Mouse (Mus musculus): ENCODE results near the gene Clta. TPM values are rescaled to one million over a fixed set of nuclear protein-coding genes. Genes with fewer than 3 reads are reported as not detected.

The Clta gene
- polyA plus RNA-seq, 1 experiment: 168 TPM

DNA sequence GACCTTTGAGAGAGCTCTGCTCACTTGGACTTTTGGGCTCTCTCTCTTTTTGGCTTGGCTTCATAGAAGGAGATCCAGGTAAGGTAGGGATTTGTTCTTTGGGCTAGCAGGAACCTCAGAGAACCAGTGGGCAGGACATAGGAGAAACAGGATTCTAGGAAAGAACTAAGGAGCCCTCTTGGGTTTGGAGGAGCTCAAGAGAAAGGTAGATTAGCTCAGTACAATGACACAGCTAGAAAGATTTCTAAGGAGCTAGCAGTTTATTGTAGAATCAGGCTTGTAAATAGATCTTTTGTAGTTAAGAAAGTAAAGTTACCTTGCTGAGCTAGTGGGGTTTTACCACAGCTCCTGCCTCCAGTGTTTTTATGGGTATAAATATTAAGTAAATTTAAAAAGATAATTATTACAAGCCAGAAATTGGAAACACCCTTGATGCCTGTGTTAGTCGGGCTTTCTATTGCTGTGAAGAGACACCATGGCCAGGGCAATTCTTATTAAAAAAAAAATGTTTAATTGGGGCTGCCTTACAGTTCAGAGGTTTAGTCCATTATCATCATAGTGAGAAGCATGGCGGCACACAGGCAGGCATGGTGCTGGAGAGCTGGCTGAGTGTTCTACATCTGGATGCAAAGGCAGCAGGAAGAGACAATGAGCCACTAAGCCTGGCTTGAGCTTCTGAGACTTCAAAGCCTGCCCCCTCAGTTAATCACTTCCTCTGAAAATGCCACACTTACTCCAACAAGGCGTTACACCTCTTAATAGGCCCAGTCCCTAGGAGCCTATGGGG is 564 bp downstream of the Clta start:
- Histone ChIP-seq H3K27ac (ENCODE audit: control insufficient read depth, insufficient read depth, low read depth, low read length, poor library complexity) (peak overlapping the region; percentile 92), H3K4me1 (ENCODE audit: control insufficient read depth, insufficient read depth, low read length) (no peaks in the 10 kb centered on the region), H3K4me3 (replicated peaks; ENCODE audit: control insufficient read depth, low read depth, low read length) (peak overlapping the region; percentile 76)
- WGBS: 67% methylated on average over 3 of the region's 3 CpGs
- TF ChIP-seq CTCF (IDR thresholded peaks at IDR 0.05; ENCODE audit: control insufficient read depth, insufficient read depth, low read length) (no peak), POLR2A (IDR thresholded peaks at IDR 0.05; ENCODE audit: borderline replicate concordance, control insufficient read depth, low read depth, low read length) (no peak)

DNA sequence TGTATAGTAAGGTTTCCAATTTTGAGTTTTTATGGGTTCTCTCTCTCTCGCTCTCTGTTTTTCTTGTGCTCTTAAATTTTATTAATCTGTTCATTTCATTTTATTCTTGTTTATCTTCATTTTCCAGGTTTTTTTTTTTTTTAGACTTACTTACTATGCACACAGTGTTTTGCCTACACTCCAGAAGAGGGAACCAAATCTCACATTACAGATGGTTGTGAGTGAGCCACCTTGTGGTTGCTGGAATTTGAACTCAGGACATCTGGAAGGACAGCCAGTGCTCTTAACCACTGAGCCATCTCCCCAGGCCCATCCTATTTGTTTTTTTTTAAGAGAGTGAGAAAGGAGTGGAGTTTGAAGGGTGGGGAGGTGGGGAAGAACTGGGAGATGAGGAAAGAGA is 5.9 kb downstream of the Clta start:
- Histone ChIP-seq H3K27ac (ENCODE audit: control insufficient read depth, insufficient read depth, low read depth, low read length, poor library complexity) (no peak overlapping the region), H3K4me3 (replicated peaks; ENCODE audit: control insufficient read depth, low read depth, low read length) (no peak overlapping the region), H3K4me1 (ENCODE audit: control insufficient read depth, insufficient read depth, low read length) (peaks cover 1% of the 10 kb centered on the region; the same call in 1 of the 2 replicates)
- WGBS: 94% methylated on average over 1 of the region's 1 CpGs
- TF ChIP-seq POLR2A (IDR thresholded peaks at IDR 0.05; ENCODE audit: borderline replicate concordance, control insufficient read depth, low read depth, low read length) (no peak), CTCF (IDR thresholded peaks at IDR 0.05; ENCODE audit: control insufficient read depth, insufficient read depth, low read length) (no peak)

DNA sequence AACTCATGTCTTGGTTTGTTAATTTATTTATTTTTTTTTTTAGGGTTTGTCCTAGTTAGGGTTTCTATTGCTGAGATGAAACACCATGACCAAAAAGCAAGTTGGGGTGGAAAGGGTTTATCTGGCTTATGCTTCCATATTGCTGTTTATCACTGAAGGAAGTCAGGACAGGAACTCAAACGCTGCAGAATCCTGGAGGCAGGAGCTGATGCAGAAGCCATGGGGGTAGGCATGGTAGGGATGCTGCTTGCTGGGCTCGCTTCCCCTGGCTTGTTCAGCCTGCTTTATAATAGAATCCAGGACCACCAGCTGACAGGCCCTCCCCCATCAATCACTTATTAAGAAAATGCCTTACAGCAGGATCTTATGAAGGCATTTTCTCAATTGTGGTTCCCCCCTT is 6.6 kb downstream of the Clta start:
- TF ChIP-seq CTCF (IDR thresholded peaks at IDR 0.05; ENCODE audit: control insufficient read depth, insufficient read depth, low read length): no peak
- TF ChIP-seq POLR2A (IDR thresholded peaks at IDR 0.05; ENCODE audit: borderline replicate concordance, control insufficient read depth, low read depth, low read length): no peak
- 41% methylated on average over 2 of the region's 2 CpGs for WGBS
- H3K4me1 ChIP-seq (ENCODE audit: control insufficient read depth, insufficient read depth, low read length): peaks cover 3% of the 10 kb centered on the region; the same call in 1 of the 2 replicates
- no peak overlapping the region for H3K4me3 ChIP-seq (replicated peaks; ENCODE audit: control insufficient read depth, low read depth, low read length)
- H3K27ac ChIP-seq (ENCODE audit: control insufficient read depth, insufficient read depth, low read depth, low read length, poor library complexity): no peak overlapping the region

DNA sequence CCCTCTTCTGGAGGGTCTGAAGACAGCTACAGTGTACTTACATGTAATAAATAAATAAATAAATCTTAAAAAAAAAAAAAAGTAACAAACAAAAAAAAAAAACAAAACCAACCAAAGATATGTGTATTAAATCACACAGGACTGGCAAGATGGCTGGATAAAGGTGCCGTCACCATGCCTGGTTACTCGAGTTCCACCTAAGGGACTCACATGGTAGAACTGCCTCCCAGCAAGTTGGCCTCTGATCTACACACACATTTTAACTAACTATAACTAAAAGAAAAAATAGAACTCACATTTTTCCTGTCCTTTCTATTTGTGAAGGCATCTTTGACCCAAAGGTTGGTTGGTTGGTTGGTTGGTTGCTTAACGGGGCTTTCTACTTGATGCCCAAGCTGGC is 7.5 kb downstream of the Clta start:
- TF ChIP-seq POLR2A (IDR thresholded peaks at IDR 0.05; ENCODE audit: borderline replicate concordance, control insufficient read depth, low read depth, low read length) (no peak), CTCF (IDR thresholded peaks at IDR 0.05; ENCODE audit: control insufficient read depth, insufficient read depth, low read length) (no peak)
- Histone ChIP-seq H3K27ac (ENCODE audit: control insufficient read depth, insufficient read depth, low read depth, low read length, poor library complexity) (no peak overlapping the region), H3K4me1 (ENCODE audit: control insufficient read depth, insufficient read depth, low read length) (peaks cover 3% of the 10 kb centered on the region; the same call in 1 of the 2 replicates), H3K4me3 (replicated peaks; ENCODE audit: control insufficient read depth, low read depth, low read length) (peak overlapping the region; percentile 36)
- 74% methylated on average over 3 of the region's 3 CpGs for WGBS

DNA sequence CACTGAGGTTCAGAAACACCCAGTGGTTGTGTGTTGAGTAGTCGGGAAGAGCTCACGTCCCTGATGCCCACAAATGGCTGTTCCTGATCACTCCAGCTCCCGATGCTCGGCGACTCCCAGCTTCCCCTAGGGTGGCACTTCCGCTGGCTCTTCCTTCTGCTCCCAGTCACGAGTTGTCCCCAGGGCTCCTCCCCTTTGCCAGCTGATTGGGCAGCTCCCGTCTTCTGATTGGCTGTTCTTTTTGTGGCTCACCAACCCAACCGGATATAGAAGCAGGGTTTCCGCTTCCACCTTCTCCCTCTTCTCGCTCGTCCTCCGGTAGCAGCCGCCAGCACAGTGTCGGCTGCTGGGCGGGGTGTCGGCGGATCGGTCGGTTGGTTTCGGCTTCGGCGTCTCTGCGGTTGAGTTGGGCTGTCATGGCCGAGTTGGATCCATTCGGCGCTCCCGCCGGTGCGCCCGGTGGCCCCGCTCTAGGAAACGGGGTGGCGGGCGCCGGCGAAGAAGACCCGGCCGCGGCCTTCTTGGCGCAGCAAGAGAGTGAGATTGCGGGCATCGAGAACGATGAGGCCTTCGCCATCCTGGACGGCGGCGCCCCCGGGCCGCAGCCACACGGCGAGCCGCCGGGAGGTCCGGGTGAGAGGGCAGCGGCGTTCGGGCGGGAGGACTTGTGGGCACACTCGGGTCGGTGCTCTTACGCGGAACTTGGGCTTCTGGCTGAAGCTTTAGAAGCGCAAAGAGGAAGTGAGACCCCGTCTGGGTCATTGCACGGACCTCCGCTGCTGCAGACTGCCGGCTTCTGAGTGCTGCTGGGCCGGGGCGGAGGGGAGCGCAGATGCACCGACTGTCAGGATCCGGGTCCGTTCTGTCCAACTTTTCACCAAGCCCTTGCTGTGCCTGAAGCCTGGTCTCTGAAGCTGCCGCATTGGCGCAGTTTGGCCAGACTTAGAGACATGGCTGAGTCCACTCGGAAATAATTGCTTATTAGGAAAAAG is 8.4 kb downstream of the Clta start:
- Histone ChIP-seq H3K27ac (ENCODE audit: control insufficient read depth, insufficient read depth, low read depth, low read length, poor library complexity) (peak overlapping the region; percentile 95), H3K4me1 (ENCODE audit: control insufficient read depth, insufficient read depth, low read length) (peaks cover 3% of the 10 kb centered on the region; the same call in 1 of the 2 replicates), H3K4me3 (replicated peaks; ENCODE audit: control insufficient read depth, low read depth, low read length) (peak overlapping the region; percentile 92)
- under 1% methylated on average over 77 of the region's 77 CpGs for WGBS
- peak; percentile 87 for TF ChIP-seq POLR2A (IDR thresholded peaks at IDR 0.05; ENCODE audit: borderline replicate concordance, control insufficient read depth, low read depth, low read length)
- TF ChIP-seq CTCF (IDR thresholded peaks at IDR 0.05; ENCODE audit: control insufficient read depth, insufficient read depth, low read length): no peak

DNA sequence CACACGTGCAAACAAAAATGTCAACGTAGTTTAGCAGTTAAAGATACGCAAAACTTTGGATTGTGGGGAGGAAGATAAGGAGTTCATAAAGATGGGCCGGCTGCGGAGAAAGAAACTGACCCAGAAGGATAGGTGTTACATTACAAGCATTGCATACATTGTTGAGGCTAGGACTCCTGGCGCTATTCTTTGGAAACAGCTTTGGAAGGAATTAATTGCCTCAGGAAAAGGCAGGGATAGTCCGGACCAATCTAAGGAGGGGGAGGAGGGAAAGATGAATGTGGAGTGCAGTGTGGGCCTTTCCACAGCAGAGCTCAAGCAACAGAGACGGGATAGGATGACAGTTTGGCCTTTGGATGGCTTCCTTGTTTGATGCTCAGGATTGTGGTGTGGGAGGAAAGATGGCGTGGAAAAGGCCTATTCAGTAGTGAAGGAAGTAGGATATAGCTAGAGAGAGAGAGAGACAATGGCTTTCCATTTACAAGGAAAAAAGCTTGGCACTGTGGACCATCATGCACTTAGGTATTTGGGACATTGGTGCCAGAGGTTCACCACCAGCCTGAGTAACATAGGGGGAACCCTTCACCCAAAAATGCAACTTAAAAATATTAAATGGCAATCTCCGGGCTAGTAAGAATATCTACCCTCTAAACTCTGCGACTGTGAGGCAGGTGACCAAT is 9.3 kb downstream of the Clta start:
- WGBS: 16% methylated on average over 11 of the region's 11 CpGs
- peak overlapping the region; percentile 92 for H3K4me3 ChIP-seq (replicated peaks; ENCODE audit: control insufficient read depth, low read depth, low read length)
- peak overlapping the region; percentile 95; the same call in 1 of the 2 replicates for H3K27ac ChIP-seq (ENCODE audit: control insufficient read depth, insufficient read depth, low read depth, low read length, poor library complexity)
- TF ChIP-seq CTCF (IDR thresholded peaks at IDR 0.05; ENCODE audit: control insufficient read depth, insufficient read depth, low read length): no peak
- TF ChIP-seq POLR2A (IDR thresholded peaks at IDR 0.05; ENCODE audit: borderline replicate concordance, control insufficient read depth, low read depth, low read length): no peak
- peaks cover 3% of the 10 kb centered on the region; the same call in 1 of the 2 replicates for H3K4me1 ChIP-seq (ENCODE audit: control insufficient read depth, insufficient read depth, low read length)

DNA sequence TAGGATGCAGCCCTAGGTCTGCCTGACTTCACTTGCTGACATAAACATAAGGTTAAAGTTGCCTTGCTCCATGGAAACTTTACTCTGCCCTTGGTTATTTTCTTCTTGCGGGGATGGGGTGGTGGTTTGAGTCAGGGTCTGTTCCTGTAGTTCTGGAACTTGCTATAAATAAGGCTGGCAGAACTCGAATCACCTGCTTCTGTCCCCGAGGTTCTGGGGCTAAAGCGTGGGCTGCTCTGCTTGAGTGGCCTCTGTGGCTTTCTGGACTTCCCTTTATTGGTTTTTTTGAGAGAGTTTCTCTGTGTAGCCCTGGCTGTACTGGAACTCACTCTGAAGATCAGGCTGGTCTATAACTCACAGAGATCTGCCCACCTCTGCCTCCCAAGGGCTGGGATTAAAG is 11.8 kb downstream of the Clta start:
- Histone ChIP-seq H3K27ac (ENCODE audit: control insufficient read depth, insufficient read depth, low read depth, low read length, poor library complexity) (no peak overlapping the region), H3K4me1 (ENCODE audit: control insufficient read depth, insufficient read depth, low read length) (peaks cover 3% of the 10 kb centered on the region; the same call in 1 of the 2 replicates), H3K4me3 (replicated peaks; ENCODE audit: control insufficient read depth, low read depth, low read length) (no peak overlapping the region)
- 14% methylated on average over 4 of the region's 4 CpGs for WGBS
- TF ChIP-seq CTCF (IDR thresholded peaks at IDR 0.05; ENCODE audit: control insufficient read depth, insufficient read depth, low read length): no peak
- no peak for TF ChIP-seq POLR2A (IDR thresholded peaks at IDR 0.05; ENCODE audit: borderline replicate concordance, control insufficient read depth, low read depth, low read length)
